Mouse (Mus musculus) heart, embryonic 14.5 days (tissue): ENCODE results near the gene Gm3448. TPM values are rescaled to one million over a fixed set of nuclear protein-coding genes. Genes with fewer than 3 reads are reported as not detected.

Source experiments
- ATAC-seq: fragments of 200-750 bp; cut with Nextera tagmentation; 2 replicates; pipeline ENCODE4 v1.8.0; 2017; ENCODE audit warnings: low read depth, moderate TSS enrichment; ENCODE audit not compliant: insufficient number of reproducible peaks, insufficient read depth, low FRiP score
- H3K27ac ChIP-seq, 2 experiments: fragments of 200-500 bp in 1 of 2; fragments of 300-500 bp in 1 of 2; sonication (generic) in 1 of 2; replicated peaks in 1 of 2; 2 replicates each; pipeline ENCODE4 v1.5.1; 2012 to 2014; ENCODE audit warnings: low read depth in 2 of 2, low read length in 2 of 2, control low read depth in 1 of 2, mild to moderate bottlenecking in 1 of 2, mixed read lengths in 1 of 2; ENCODE audit not compliant: control insufficient read depth in 1 of 2, insufficient read depth in 1 of 2
- H3K27me3 ChIP-seq: fragments of 300-500 bp; sonication (generic); 2 replicates; pipeline ENCODE4 v1.6.1; 2014; ENCODE audit warnings: mild to moderate bottlenecking, low read length, control low read depth; ENCODE audit not compliant: control insufficient read depth, insufficient read depth
- H3K36me3 ChIP-seq: fragments of 300-500 bp; sonication (generic); 2 replicates; pipeline ENCODE4 v1.6.1; 2014; ENCODE audit warnings: mild to moderate bottlenecking, control low read depth, low read length, mixed read lengths; ENCODE audit not compliant: control insufficient read depth, insufficient read depth
- H3K4me1 ChIP-seq, 2 experiments: fragments of 200-500 bp in 1 of 2; fragments of 300-500 bp in 1 of 2; sonication (generic) in 1 of 2; 2 replicates each; pipeline ENCODE4 v1.6.1; 2012 to 2014; ENCODE audit warnings: low read length in 2 of 2, control low read depth in 1 of 2, mixed read lengths in 1 of 2; ENCODE audit not compliant: control insufficient read depth in 2 of 2, insufficient read depth in 2 of 2
- H3K4me2 ChIP-seq: fragments of 300-500 bp; sonication (generic); 2 replicates; pipeline ENCODE4 v1.6.1; 2014; ENCODE audit warnings: mild to moderate bottlenecking, low read length
- H3K4me3 ChIP-seq, 2 experiments: fragments of 200-500 bp in 1 of 2; fragments of 300-500 bp in 1 of 2; sonication (generic) in 1 of 2; 2 replicates each; pipeline ENCODE4 v1.5.1; 2012 to 2014; ENCODE audit warnings: low read length in 2 of 2, mild to moderate bottlenecking in 2 of 2, control low read depth in 1 of 2, low read depth in 1 of 2, moderate library complexity in 1 of 2; ENCODE audit not compliant: control insufficient read depth in 1 of 2, insufficient read depth in 1 of 2
- H3K9ac ChIP-seq: fragments of 300-500 bp; sonication (generic); 2 replicates; pipeline ENCODE4 v1.6.1; 2014; ENCODE audit warnings: mild to moderate bottlenecking, low read length
- H3K9me3 ChIP-seq: fragments of 300-500 bp; sonication (generic); 2 replicates; pipeline ENCODE4 v1.6.1; 2016; ENCODE audit warnings: low read length, control low read depth; ENCODE audit not compliant: control insufficient read depth
- WGBS: fragments of 180-500 bp; shearing (Covaris S2); extraction: QIAGEN DNeasy Blood & Tissue Kit; methylation state at CpG from one replicate; pipeline ENCODE4 v1.1.7; 2014; 5-methylcytosine and 5-hydroxymethylcytosine counted together
- polyA plus RNA-seq: library from polyadenylated mRNA; unstranded; fragments of >200 nt; fragmentation: Nextera tagmentation; extraction: Ambion mirVana; gene quantifications from 2 replicates; pipeline ENCODE4 v1.2.1, GENCODE M21; 2014

The Gm3448 gene
- polyA plus RNA-seq, 1 experiment from 2014 or later, result 2.5 TPM

DNA sequence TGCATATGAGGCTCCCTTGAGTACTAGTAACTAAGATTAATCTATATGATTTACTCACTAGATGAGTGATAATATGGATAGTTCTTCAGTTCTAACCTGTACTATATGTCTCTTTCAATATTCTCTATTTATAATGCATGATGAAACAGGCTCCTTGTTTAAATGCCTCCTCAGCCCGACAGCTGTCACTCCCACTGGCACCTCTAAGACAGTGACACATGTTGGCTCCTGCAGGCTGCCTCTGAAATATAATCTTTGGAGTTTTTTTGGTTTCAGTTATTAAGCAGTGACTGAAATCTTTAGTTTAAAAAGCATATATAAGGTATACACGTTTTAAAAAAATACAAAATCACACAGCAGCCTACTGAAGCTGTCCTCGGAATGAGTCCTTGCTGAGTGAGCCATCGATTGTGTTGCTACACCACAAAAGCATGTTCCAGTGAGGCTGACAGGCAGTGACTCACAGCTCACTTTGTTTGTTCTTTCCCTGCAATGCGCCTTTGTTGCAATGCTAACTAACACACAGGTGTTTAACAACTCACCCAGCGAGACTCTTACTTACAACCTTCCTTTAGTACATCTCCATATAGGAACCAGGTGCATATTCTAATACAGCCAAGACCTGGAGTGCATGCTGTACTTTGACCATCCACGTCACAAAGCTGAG is 92.0 kb downstream of the Gm3448 start:
- H3K4me2 ChIP-seq, result no peak overlapping the region
- H3K9me3 ChIP-seq, result no peaks in the 10 kb centered on the region
- H3K4me3 ChIP-seq, result no peak overlapping the region
- H3K27ac ChIP-seq, result no peak overlapping the region
- H3K36me3 ChIP-seq, result peaks cover 93% of the 10 kb centered on the region
- H3K27me3 ChIP-seq, result no peaks in the 10 kb centered on the region
- peaks cover 0 to 7% of the 10 kb centered on the region in 2 experiments; a peak in 1 of 4 replicates for H3K4me1 ChIP-seq
- H3K9ac ChIP-seq, result no peak overlapping the region
- 85% methylated on average over 7 of the region's 7 CpGs for WGBS
- no peak for ATAC-seq

Other genes starting within 250 kb of the Gm3448 start
- 4.6 and 6.4 TPM in 2 replicates for gene Wdr27, start 98.4 kb downstream of the Gm3448 start, polyA plus RNA-seq
- gene 1600012H06Rik, start 98.4 kb downstream of the Gm3448 start, polyA plus RNA-seq, result 29.5 and 32.8 TPM in 2 replicates
- gene Phf10, start 80.3 kb downstream of the Gm3448 start, polyA plus RNA-seq, result 33.9 and 36.9 TPM in 2 replicates
- gene 9030025P20Rik, start 63.1 kb downstream of the Gm3448 start, polyA plus RNA-seq, result 5.8 and 7.1 TPM in 2 replicates
- gene Gm3417, start 62.7 kb downstream of the Gm3448 start, polyA plus RNA-seq, result not detected in 2 replicates
- gene Gm3435, start 31.4 kb downstream of the Gm3448 start, polyA plus RNA-seq, result 4.5 and 4.8 TPM in 2 replicates
- 58.8 and 61.6 TPM in 2 replicates for gene Ermard, start 329 bp downstream of the Gm3448 start, polyA plus RNA-seq
- gene Tcte3, start within 50 bp of the Gm3448 start, polyA plus RNA-seq, result 0.45 TPM in 1 of 2 replicates, not detected in the other